Mouse (Mus musculus) cerebellum, adult 9-11 months (tissue): ENCODE measurements around the gene Gm10392.
A peak's percentile ranks its signal among the peaks of the same experiment; 100 is the strongest.
"Not testable (repeated sequence)": the region's sequence is repeated elsewhere in the genome, so short reads cannot be mapped to it uniquely, and the experiment has no call there.

Experiments used
- DNase-seq: peaks from one replicate; pipeline ENCODE4 v3.0.0; 2022

The Gm10392 gene

DNA sequence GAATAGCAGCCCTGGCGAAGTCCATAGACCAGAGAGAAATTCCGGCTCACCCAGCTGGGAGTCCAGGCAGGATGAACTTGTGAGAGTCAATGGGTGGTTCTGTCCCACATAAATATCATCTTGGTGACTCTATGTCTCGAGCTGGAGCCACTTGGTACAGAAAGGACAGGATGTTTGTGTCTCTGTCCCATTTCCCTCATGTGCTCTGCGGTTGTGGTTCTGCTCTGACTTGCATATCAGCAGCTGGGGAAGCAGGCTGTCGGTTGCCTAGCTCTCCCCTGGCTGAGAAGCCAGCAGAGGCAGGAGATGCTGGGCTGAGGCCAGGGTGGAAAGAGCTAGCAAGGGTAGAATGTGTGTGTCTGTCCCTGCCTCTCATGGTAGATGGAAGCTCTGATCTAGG is at the start of gene Gm10392:
Gene Gm10392 (minus strand): TSS at position 156 of the 400 bp plus-strand sequence.
- DNase-seq, result no peak

DNA sequence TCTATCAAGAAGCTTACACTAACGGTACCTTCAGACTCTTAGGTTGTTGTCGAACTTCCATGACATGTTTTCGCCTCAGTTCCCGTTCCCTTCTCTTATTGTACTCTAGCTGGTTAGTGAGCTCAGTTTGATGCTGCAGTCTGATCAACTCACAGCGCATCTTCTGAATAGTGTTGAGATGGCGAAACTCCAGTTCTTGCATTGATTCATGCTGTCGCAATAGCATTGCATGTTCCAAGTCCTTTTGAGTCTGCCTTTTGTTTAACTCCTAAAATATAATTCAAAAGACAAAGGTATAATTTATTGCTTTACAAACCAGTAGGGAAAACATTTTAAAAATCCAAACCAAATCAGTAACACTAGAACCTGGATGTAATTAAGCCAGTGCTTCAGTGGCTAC is 26.3 kb upstream of the Gm10392 start:
- no peak for DNase-seq

DNA sequence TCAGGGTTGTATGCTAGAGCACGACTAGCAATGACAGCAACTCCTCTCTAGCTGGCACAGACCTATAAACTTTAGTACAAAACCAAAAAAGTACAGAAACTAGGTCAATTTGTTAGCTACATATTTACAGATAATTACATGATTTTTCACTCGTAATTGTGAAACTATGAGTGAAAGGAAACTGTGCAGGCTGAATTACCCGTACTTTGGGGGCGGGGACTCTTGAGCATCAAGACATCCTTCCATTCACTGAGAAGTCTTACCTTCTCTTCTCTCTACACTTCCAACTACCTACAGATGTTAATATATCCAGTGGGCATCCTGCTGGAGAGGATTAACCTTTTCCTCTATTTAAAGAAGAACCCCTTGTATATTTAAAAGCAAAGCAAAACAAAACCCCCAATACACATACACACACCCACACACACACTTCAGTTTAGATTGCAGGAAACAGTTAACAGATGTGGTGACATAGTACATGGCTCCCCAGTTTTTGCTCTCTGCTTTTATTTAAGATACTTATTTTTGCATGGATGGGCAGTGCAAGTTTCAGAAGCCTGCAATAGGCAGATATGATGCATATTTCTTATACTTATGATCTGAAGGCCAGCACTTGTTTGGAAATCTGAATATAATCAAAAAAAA is 13.3 kb upstream of the Gm10392 start:
- DNase-seq, result no peak

DNA sequence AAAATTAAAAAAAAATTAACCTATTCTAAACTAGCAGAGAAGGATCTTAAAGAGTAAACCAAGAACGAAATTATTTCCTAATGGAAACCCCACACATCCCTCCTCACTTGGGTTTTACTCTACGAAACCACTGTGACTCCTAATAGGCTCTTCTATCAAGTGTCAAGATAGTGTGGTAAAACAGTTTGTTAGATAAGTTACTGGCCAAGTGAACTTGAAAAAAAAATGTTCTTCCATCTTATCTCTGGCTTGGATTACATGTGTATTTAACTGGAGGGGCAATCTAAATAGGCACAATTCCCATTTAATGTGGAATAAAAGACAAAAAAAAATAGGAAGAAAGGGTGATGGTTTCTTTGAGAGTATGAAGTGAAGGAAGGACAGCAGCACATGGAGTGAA is 11.9 kb upstream of the Gm10392 start:
- no peak for DNase-seq

DNA sequence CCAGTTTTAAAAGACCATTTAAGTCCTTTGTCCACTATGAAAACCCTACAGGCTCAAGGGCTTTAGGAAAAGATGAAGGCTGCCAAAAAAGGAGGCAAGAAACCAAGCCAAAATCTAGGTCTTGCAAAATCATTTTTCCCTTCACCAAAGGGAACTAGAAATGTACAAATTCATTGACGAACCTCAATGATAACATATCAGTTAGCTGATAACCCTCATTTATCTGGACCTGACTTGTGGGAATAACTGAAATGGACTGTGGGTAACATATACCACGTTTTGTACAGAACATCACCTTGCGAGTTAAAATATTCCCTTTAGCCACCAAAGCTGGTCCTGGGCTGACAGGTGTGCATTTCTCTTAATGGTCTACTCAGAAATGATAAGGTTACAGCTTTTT is 10.6 kb upstream of the Gm10392 start:
- DNase-seq, result no peak

DNA sequence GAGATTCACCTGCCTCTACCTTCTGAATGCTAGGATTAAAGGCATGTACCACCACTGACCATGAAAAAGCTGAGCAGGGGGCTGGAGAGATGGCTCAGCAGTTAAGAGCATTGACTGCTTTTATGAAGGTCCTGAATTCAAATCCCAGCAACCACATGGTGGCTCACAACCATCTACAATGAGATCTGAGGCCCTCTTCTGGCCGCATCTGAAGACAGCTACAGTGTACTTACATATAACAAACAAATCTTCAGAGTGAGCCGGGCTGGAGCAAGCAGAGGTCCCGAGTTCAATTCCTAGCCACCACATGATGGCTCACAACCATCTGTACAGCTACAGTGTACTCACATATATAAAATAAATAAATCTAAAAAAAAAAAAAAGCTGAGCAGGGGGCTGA is 9.4 kb upstream of the Gm10392 start:
- DNase-seq, result not testable (repeated sequence)

DNA sequence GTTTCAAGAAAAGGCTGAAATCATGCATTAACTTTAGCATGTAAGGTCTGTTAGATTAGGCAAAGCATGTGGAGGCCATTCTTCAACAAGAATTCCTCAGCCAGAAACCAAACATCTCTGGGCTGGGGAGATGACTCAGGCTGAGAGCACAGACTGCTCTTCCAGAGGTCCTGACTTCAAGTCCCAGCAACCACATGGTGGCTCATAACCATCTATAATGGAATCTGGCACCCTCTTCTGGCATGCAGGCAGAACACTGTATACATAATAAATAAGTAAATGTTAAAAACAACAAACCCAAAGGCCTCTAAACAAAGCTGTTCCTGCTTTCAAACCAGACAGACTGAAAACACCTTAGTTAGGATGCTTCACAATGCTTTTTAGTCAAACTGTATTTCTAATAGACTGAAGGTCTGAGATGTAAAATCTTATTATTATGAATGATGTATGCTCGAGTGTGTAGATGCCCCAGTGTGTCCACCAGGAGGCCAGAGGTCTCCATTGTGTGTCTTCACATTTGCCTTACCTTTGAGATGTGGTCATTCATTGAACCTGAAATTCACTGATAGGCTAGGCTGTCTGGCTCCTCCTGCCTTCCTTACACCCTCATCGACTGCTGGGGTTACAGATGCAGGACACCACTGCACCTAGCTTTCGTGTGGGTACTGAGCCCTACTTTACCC is 6.9 kb upstream of the Gm10392 start:
- no peak for DNase-seq

DNA sequence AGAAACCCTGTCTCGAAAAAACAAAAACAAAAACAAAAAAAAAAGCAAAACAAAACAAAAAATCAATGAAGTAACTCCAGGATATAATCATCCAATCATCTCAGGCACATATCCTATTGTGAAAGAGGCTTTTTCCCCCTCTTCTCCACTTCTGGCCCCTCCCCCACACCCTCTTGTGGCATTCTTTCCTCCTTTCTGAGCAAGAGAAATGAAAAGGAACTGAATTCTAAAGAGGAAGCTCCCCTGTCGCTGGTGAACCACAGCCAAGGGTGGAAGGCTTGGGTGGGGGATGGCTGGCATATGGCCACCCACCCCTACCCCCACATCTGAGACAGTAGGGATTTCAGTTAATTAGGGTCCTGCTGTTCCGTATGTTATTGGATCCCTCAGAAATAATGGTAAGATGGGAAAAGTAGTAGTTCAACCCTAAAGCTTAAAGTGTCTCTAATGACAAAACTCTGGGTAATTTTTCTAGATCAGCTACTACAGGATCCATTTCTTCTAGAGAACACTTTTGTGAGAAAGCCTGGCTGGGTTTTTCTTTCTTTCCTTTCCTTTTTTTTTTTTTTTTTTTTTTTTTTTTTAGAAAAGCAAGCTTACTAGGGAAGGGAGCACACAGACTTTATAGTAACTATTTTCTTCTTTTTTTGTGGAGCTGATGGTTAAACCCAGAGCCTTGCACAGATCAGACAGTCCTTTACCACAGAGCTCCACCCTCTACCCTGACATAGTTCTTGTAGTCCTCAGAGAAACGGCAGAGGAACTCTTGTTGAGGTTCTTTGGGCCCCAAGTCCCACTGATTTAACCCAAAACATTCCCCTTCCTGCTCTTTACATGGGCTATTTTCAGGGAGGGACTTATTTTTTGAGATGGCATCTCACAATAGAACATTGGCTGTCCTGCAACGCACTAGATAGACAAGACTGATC is 1.9 kb upstream of the Gm10392 start:
- no peak for DNase-seq

DNA sequence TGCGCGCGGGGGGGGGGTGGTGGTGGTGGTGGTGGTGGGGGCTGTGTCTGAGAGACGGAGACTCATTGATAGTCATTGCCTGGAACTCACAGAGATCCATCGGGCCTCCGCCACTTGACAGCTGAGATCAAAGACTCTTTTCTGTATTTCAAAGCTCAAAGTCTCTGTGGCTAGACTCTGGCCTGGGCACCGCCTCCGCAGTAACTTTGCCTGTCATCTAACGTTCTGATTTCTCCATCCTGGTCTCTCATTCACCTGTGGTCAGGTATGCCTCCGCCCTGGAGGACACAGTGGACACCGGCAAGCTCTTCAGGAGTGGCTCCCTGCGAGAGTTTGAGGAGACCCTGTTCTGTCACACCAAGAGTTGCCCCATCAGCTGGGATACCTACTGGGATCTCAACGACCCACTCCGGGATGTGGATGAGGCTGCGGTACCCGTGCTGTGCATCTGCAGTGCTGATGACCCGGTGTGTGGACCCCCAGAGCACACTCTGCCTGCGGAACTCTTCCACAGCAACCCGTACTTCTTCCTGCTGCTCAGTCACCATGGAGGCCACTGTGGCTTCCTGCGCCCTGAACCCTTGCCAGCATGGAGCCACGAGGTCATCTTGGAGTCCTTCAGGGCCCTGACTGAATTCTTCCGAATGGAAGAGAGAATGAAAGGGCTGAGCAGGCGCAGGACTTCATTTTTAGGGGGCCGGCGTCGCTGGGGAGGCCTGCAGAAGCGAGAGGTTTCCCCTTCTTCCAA is 773 bp downstream of the Gm10392 start:
- peak; percentile 16 for DNase-seq

DNA sequence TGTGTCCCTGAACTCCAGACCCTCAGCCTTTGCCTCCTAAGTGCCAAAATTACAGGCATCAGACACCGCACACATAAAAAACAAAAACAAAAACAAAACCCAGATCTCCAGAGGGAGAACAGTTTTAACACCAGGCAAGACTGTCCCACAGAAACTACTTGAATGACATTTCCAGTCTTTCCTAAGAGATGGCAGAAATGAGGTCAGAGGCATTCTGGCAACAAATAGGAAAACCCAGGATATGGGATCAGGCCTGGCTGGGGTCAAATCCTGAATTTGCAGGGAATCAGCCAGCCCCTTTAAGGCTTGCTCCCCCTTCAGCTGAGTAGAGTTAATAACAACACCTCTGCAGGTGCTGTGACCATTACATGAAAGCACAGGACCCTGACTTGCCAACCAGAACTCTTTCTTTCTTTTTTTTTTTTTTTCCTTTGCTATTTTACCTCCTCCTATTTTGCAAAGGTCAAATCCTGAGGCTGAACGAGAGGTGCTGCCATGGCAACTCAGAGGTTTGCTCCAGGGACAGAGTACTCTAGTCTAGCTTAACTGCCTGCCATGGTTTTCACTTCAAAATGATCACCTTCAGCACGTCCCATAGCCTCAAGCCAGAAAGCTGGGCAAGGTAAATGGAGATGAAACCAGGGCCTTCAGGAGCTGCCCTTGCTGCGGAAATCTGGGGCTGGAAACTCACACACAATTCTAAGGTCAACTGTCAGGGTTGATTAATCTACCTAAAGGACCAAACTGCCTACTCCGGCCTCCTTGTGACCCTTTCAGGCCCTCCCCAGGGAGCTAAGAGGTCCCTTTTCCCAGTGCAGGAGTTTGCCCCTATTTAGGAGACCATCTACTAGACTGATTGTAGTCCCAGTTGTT is 2.2 kb downstream of the Gm10392 start:
- DNase-seq, result no peak

DNA sequence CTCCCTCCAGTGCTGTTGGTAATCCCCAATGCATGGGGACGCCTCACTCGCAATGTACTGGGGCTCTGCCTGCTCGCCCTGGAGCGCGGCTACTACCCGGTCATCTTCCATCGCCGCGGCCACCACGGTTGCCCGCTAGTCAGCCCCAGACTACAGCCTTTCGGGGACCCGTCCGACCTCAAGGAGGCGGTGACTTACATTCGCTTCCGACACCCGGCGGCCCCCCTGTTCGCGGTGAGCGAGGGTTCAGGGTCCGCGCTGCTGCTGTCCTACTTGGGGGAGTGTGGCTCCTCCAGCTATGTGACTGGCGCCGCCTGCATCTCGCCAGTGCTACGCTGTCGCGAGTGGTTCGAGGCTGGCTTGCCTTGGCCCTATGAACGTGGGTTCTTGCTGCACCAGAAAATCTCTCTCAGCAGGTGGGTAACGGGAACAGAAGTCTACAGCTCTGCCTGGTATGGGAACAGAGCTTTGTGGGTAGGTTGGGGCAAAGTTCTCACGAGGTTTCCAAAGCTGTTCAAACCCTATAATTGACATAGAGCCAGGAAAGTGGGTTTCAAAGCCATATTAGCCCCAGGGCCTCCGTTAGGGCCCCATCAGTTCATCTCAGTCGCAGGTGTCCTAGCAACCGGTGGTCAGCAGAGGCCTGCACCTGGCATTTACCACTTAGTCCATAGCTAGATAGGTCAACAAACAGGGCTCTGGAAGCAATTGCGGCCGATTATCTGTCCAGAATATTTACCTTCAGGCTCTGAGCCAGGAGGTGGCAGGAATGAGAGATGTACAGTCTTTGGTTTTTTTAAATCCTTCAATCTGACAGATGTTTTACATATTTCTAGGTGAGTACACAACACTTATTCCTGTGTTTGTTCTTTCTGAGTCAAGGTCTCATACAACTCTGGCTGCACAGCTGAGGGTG is 3.1 kb downstream of the Gm10392 start, which contains the start of gene Trp53i13:
Gene Trp53i13 (minus strand): TSS at position 344 of the 916 bp plus-strand sequence.
- peak; percentile 33 for DNase-seq

DNA sequence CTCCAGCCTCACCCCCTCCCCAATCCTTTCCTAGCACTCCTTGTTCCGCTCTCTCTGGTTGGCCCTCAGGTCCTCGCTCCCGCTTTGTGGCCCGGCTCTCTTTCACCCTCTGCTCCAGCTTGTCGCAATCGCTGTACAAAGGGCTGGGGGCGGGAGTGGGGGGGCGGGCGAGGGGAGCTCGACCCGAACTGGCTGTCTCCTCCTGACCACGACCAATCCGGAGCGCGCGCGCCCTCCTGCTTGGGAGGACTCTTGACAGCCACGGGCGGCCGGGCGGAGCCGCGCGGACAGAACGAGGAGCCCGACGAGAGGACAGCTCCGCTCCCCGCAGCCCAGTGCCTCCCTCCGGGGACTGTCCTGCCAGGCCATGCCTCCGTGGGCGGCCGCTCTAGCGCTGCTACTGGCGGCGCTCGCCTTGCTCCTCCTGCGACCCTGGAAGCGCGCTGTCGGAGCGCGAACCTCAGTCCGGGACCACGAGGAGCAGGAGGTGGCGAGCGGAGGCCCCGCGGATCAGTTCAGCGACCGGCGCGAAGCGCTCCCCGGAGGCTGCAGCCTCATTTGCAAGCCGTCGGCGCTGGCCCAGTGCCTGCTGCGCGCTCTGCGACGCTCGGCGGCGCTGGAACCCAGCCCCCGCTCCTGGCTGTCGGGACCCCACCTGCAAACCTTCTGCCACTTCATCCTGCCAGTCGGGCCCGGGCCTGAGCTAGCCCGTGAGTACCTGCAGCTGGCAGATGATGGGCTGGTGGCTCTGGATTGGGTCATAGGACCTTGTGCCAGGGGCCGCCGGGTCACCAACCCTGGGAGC is 4.0 kb downstream of the Gm10392 start, which contains the start of gene Abhd15:
Gene Abhd15 (plus strand): TSS at position 290 of the 805 bp plus-strand sequence.
- peak; percentile 58 for DNase-seq

DNA sequence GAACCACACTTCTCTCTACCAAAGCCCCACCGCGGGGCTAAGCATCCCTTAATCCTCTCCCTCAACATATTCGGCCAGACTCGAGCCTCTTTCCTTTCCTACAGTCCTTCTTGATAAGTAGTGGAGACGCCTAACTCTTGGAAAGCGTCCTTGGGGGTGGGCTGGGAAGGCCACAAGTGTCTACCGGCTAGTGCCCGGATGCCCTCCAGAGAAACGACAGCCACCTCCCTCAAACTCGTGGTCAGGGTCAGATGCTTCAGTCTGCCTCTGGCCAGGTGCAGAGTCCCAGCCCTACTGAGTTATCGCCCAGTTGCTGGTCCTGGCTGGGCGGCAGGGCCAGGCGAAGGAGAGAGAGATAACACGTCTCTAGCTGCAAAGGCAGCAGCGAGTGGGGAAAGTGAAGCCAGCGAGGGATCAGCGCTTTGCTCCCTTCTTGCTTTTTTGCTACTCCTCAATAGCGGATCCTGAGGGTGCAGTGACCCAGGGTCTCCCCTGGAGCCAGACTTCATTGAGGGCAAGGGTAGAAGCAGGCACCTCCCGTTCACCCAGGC is 4.6 kb downstream of the Gm10392 start:
- DNase-seq, result peak; percentile 36

DNA sequence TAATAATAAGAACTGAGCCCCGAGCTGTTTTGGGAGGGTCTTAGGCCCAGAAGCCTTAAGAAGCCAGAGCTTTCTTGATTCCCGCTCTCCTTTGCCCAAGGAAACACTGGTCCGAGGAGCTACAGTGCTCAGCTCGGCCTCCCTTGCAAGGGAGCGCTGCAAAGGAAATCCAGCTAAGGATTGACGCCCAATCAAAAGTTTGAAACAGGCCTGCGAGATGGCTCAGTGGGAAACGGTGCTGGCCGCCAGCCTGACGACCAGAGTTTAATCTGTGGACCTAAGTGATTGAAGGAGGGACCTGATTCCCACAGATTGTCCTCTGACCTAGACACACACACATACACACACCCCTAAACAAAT is 5.2 kb downstream of the Gm10392 start:
- DNase-seq, result peak; percentile 34

DNA sequence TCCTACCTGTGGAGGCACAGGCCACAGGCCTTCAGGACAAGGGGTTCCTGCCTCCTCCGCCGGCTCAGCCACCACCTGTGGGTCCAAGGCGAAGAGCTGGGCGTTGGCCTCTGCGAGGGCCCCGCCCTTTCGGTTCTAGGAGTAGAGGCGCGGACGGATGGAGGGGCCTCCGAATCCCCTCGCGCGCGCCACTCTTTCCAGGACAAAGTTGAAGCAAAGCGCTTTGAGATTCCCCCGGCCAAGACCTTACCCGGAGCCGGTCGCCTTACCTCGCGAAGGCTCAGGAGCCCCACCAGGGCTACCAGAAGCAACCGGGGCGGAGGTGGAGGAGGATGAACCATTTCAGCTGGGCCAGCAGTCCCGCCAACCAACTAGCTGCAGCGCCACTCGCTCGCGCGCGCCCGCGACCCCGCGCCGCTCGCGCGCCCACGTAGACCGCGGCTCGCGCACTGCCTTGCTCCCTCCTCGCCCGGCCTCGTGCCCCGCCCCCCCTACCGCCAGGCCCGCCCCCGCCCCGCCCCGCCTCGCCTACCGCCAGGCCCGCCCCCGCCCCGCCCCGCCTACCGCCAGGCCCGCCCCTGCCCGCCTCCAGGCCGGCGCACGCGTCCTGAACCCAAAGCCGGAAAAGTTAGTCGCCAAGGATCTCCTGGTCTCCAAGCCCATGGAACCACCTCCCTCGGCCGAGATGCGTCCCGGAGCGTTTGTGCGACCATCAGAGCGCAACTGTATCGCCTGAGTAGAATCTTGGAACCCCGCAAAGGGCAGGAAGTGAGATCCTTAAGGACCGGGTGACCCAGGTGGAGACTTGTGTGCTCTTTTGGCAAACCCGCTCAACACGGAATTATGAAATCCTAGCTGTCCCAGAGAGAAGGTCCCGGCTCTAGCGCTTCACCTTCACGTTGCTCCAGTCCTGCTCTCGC is 5.8 kb downstream of the Gm10392 start:
- peak; percentile 83 for DNase-seq

DNA sequence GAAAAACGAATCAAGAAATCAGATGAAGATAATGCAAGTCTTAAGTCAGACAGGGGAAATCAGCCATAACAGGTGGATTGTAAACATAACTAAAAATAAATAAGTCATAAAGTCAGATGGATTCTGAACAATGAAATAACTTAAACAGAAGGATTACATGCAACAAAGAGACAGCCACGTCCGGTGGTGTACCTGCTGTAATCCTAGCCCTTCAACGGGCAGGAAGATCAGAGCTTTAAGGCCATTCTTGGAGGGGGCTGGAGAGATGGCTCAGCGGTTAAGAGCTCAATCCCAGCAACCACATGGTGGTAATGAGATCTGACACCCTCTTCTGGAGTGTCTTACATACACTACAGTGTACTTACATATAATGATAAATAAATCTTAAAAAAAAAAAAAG is 7.7 kb downstream of the Gm10392 start:
- DNase-seq, result peak; percentile 16

DNA sequence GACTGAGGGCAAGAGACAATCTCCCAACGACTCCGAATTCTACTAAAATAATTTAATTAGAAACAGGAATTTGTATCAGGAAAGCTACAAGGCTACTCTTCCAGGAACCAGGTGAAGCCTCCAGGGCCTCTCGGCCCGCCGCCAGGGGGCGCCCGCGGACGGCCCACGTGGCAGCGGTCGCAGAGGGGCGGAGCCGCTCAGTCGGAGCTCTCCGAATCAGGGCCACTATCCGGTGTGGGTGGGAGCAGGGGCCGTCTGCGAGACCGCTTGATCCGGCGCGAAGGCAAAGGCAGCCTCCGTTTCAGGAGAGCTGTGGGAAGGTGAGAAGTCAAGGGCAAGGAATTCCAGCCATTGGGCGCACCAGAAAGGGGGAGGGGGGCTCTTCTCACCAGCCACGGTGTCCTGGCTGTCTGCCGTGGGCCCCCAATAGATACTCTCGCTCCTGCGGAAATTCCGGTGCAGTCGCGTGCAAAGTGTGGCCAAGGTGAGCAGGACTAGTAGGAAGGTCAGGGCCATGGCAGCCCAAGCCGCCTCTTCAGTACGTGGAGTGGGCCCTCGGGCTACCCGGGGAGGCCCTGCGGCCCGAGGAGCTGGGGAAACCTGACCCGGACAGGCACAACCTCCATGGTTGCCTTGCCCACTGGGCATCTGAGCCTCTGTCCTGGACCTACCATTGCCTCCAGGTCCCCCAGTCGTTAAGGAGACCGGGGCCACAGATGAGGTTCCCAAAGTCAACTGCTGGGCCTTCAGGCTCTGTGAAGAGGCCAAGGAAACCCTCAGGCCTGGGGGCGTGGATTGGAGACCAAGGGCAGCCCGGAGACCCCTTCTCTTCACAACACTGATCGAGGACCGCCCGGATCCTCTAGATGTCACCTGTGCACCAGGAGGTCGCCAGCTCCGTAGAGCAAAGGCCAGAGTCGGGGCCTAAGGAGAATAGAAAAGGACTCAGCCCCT is 10.7 kb downstream of the Gm10392 start:
- DNase-seq, result peak; percentile 80
